Mouse (Mus musculus): ENCODE results near the gene C1s1. TPM values are rescaled to one million over a fixed set of nuclear protein-coding genes. Genes with fewer than 3 reads are reported as not detected.

C1s1 gene
- polyA plus RNA-seq (2015; fragmentation: Nextera tagmentation; extraction: Ambion mirVana): 46.5 and 46.8 TPM in 2 replicates

DNA sequence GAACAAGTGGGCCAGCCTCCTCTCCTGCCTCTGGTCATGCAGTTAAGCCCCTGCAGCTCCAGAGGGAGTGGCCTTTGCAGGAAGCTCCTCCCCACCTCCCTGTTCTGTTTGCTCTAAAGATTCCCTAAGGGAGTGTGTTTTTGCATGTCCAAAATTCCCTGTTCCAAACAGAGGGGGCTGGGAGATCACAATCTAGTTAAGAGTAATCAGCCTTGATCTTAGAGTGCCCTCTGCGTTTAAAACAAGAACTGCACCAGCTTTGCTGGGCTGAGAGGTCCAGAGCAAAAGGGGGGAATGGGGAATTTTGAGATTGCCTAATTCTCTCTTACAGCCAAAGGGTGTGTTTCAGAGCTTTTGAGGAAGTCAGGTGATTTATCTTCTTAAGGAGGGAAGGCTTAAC is at the start of gene C1s1:
C1s1 (minus strand) TSS at position 76 of the 400 bp plus-strand sequence.

DNA sequence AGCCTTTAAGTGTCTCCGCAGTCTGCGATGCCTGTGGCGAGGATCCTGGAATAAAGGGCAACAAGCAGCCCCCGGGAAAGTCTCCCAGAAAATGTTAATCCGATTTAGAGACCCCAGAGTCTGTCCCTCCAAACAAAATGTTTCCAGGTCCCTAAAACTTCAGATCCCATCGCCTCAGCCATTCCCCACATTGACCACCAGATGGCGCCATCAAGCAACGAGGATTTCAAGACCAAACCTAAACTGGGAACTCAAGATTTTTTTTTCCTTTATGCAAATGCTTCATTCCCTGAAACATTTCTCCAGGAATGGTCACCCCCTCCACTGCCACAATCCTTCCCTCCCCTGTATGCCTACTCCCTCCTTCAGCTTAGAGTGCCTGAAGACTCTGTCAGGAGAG is 27.9 kb upstream of the C1s1 start, which contains the start of gene C1rb:
C1rb (plus strand) TSS at position 269 of the 400 bp plus-strand sequence.

GRCm38 (mm10) chr6:124512355-124512836 is 29.8 kb downstream of the C1s1 start, which contains the start of gene C1ra:
Gene C1ra, plus strand, starts transcription at chr6:124512405.

DNA sequence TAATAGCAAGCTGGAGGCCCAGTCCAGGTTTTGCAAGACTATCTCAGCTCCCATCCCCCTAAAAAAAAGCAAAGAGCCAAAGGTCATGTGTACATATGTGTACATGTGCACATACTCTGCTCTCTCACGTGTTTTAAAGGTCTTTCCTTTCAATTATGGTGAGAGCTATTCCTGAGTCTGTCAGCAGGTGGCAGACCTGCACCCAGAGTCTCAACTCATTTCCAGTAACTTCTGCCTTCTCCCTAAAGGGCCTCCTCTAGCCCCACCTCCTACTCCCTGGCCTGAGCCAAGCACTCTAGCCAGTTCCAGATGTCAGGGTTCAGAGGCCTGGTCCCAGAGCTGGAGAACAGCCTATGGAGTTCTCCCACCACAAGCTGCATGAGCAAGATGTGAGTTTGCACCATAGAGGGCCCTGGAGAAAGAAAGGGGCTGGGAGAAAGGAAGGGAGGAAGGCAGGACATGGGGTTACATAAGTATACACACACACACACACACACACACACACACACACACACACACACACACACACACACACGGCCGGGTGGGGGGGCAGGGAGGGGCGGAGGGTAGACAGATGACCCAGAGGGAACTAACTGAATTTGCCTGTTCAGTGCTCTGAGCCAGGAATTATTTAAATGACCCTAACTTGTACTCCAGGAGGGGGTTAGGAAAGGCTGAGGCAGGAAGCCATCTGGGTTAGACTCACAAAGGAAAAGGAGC is 49.2 kb downstream of the C1s1 start, which contains the start of gene C1rl:
C1rl (plus strand) TSS at position 272 of the 720 bp plus-strand sequence.

Other genes starting within 250 kb of the C1s1 start
- gene Cd163, start 237.7 kb downstream of the C1s1 start, polyA plus RNA-seq (2015; fragmentation: Nextera tagmentation; extraction: Ambion mirVana): 5.2 and 5.3 TPM in 2 replicates
- gene Pex5, start 127.3 kb downstream of the C1s1 start, polyA plus RNA-seq (2015; fragmentation: Nextera tagmentation; extraction: Ambion mirVana): 23.6 and 24.0 TPM in 2 replicates
- gene Clstn3, start 77.6 kb downstream of the C1s1 start, polyA plus RNA-seq (2015; fragmentation: Nextera tagmentation; extraction: Ambion mirVana): 0.46 and 0.70 TPM in 2 replicates
- 2.6 and 2.7 TPM in 2 replicates for gene C1rl, start 49.2 kb downstream of the C1s1 start, polyA plus RNA-seq (2015; fragmentation: Nextera tagmentation; extraction: Ambion mirVana)
- 27.8 and 30.6 TPM in 2 replicates for gene C1ra, start 30.0 kb downstream of the C1s1 start, polyA plus RNA-seq (2015; fragmentation: Nextera tagmentation; extraction: Ambion mirVana)
- not detected in 2 replicates for gene C1rb, start 27.9 kb upstream of the C1s1 start, polyA plus RNA-seq (2015; fragmentation: Nextera tagmentation; extraction: Ambion mirVana)
- 0.05 and 0.10 TPM in 2 replicates for gene C1s2, start 93.7 kb upstream of the C1s1 start, polyA plus RNA-seq (2015; fragmentation: Nextera tagmentation; extraction: Ambion mirVana)
- gene Lpcat3, start 120.7 kb upstream of the C1s1 start, polyA plus RNA-seq (2015; fragmentation: Nextera tagmentation; extraction: Ambion mirVana): 49.1 and 51.0 TPM in 2 replicates
- 86.6 and 92.7 TPM in 2 replicates for gene Emg1, start 169.8 kb upstream of the C1s1 start, polyA plus RNA-seq (2015; fragmentation: Nextera tagmentation; extraction: Ambion mirVana)
- gene Phb2, start 170.0 kb upstream of the C1s1 start, polyA plus RNA-seq (2015; fragmentation: Nextera tagmentation; extraction: Ambion mirVana): 203 and 205 TPM in 2 replicates
- 9.8 and 19.0 TPM in 2 replicates for gene Ptpn6, start 196.4 kb upstream of the C1s1 start, polyA plus RNA-seq (2015; fragmentation: Nextera tagmentation; extraction: Ambion mirVana)
- gene Grcc10, start 199.0 kb upstream of the C1s1 start, polyA plus RNA-seq (2015; fragmentation: Nextera tagmentation; extraction: Ambion mirVana): 349 and 354 TPM in 2 replicates
- not detected in 2 replicates for gene Gm45234, start 213.7 kb upstream of the C1s1 start, polyA plus RNA-seq (2015; fragmentation: Nextera tagmentation; extraction: Ambion mirVana)
- gene Atn1, start 214.2 kb upstream of the C1s1 start, polyA plus RNA-seq (2015; fragmentation: Nextera tagmentation; extraction: Ambion mirVana): 8.4 and 9.3 TPM in 2 replicates
- gene Eno2, start 227.3 kb upstream of the C1s1 start, polyA plus RNA-seq (2015; fragmentation: Nextera tagmentation; extraction: Ambion mirVana): 5.9 and 6.2 TPM in 2 replicates
- gene Lrrc23, start 237.4 kb upstream of the C1s1 start, polyA plus RNA-seq (2015; fragmentation: Nextera tagmentation; extraction: Ambion mirVana): 0.23 TPM in 1 of 2 replicates, not detected in the other